Mouse (Mus musculus): ENCODE data around the gene Hs1bp3. TPM values are rescaled to one million over a fixed set of nuclear protein-coding genes. Genes with fewer than 3 reads are reported as not detected.

Hs1bp3 gene
- polyA plus RNA-seq, 1 experiment = 15.4 TPM

GRCm38 (mm10) chr12:8339591-8340319 lies 26.5 kb downstream of the Hs1bp3 start:
- Histone ChIP-seq H3K4me3 (ENCODE audit: insufficient read depth, low read length) (no peak overlapping the region), H3K4me1 (ENCODE audit: control insufficient read depth, insufficient read depth, low read length) (peaks cover 4% of the 10 kb centered on the region), H3K27ac (ENCODE audit: insufficient read depth, low read length) (peak overlapping the region; percentile 16; the same call in 1 of the 2 replicates)
- TF ChIP-seq POLR2A (IDR thresholded peaks at IDR 0.05; ENCODE audit: extremely low read depth, insufficient read depth, low read length) (no peak), CTCF (IDR thresholded peaks at IDR 0.05; ENCODE audit: extremely low read depth, insufficient read depth, low read length) (no peak)

GRCm38 (mm10) chr12:8341008-8341407 lies 27.8 kb downstream of the Hs1bp3 start:
- no peak overlapping the region for H3K4me3 ChIP-seq (ENCODE audit: insufficient read depth, low read length)
- peaks cover 11% of the 10 kb centered on the region for H3K4me1 ChIP-seq (ENCODE audit: control insufficient read depth, insufficient read depth, low read length)
- H3K27ac ChIP-seq (ENCODE audit: insufficient read depth, low read length) = no peak overlapping the region
- TF ChIP-seq CTCF (IDR thresholded peaks at IDR 0.05; ENCODE audit: extremely low read depth, insufficient read depth, low read length) = no peak
- TF ChIP-seq POLR2A (IDR thresholded peaks at IDR 0.05; ENCODE audit: extremely low read depth, insufficient read depth, low read length) = no peak

GRCm38 (mm10) chr12:8343381-8343780 lies 30.1 kb downstream of the Hs1bp3 start:
- Histone ChIP-seq H3K4me1 (ENCODE audit: control insufficient read depth, insufficient read depth, low read length) (peaks cover 16% of the 10 kb centered on the region), H3K27ac (ENCODE audit: insufficient read depth, low read length) (0 out of 2 replicates have a peak overlapping the region, but pooled peaks have one; percentile 38), H3K4me3 (ENCODE audit: insufficient read depth, low read length) (no peak overlapping the region)
- TF ChIP-seq CTCF (IDR thresholded peaks at IDR 0.05; ENCODE audit: extremely low read depth, insufficient read depth, low read length) = no peak
- no peak for TF ChIP-seq POLR2A (IDR thresholded peaks at IDR 0.05; ENCODE audit: extremely low read depth, insufficient read depth, low read length)

- H3K27ac ChIP-seq (ENCODE audit: insufficient read depth, low read length) = peak overlapping the region; percentile 94
- peaks cover 20% of the 10 kb centered on the region for H3K4me1 ChIP-seq (ENCODE audit: control insufficient read depth, insufficient read depth, low read length)
- TF ChIP-seq POLR2A (IDR thresholded peaks at IDR 0.05; ENCODE audit: extremely low read depth, insufficient read depth, low read length) (peak; percentile 45; the same call in 1 of the 2 replicates), CTCF (IDR thresholded peaks at IDR 0.05; ENCODE audit: extremely low read depth, insufficient read depth, low read length) (no peak)
- H3K4me3 ChIP-seq (ENCODE audit: insufficient read depth, low read length) = no peak overlapping the region
Observed at GRCm38 (mm10) chr12:8344897-8345296, 31.7 kb downstream of the Hs1bp3 start.

- Histone ChIP-seq H3K4me3 (ENCODE audit: insufficient read depth, low read length) (no peak overlapping the region), H3K27ac (ENCODE audit: insufficient read depth, low read length) (peak overlapping the region; percentile 94), H3K4me1 (ENCODE audit: control insufficient read depth, insufficient read depth, low read length) (peaks cover 20% of the 10 kb centered on the region)
- TF ChIP-seq POLR2A (IDR thresholded peaks at IDR 0.05; ENCODE audit: extremely low read depth, insufficient read depth, low read length) (no peak), CTCF (IDR thresholded peaks at IDR 0.05; ENCODE audit: extremely low read depth, insufficient read depth, low read length) (no peak)
Observed at GRCm38 (mm10) chr12:8345539-8345938, 32.3 kb downstream of the Hs1bp3 start.

- Histone ChIP-seq H3K4me3 (ENCODE audit: insufficient read depth, low read length) (no peak overlapping the region), H3K27ac (ENCODE audit: insufficient read depth, low read length) (peak overlapping the region; percentile 85; the same call in 1 of the 2 replicates)
- TF ChIP-seq CTCF (IDR thresholded peaks at IDR 0.05; ENCODE audit: extremely low read depth, insufficient read depth, low read length) (no peak), POLR2A (IDR thresholded peaks at IDR 0.05; ENCODE audit: extremely low read depth, insufficient read depth, low read length) (no peak)
Observed at GRCm38 (mm10) chr12:8347746-8348462, 34.7 kb downstream of the Hs1bp3 start.

GRCm38 (mm10) chr12:8348733-8349513 lies 35.7 kb downstream of the Hs1bp3 start:
- H3K27ac ChIP-seq (ENCODE audit: insufficient read depth, low read length) = peak overlapping the region; percentile 62; the same call in 1 of the 2 replicates

More at GRCm38 (mm10) chr12:8347746-8348462, 34.7 kb downstream of the Hs1bp3 start:
- H3K4me1 ChIP-seq (ENCODE audit: control insufficient read depth, insufficient read depth, low read length) = peaks cover 20% of the 10 kb centered on the region

GRCm38 (mm10) chr12:8351025-8351903 lies 38.0 kb downstream of the Hs1bp3 start:
- TF ChIP-seq POLR2A (IDR thresholded peaks at IDR 0.05; ENCODE audit: extremely low read depth, insufficient read depth, low read length) (no peak), CTCF (IDR thresholded peaks at IDR 0.05; ENCODE audit: extremely low read depth, insufficient read depth, low read length) (no peak)
- Histone ChIP-seq H3K27ac (ENCODE audit: insufficient read depth, low read length) (0 out of 2 replicates have a peak overlapping the region, but pooled peaks have one; percentile 38), H3K4me1 (ENCODE audit: control insufficient read depth, insufficient read depth, low read length) (peaks cover 9% of the 10 kb centered on the region), H3K4me3 (ENCODE audit: insufficient read depth, low read length) (no peak overlapping the region)

More at GRCm38 (mm10) chr12:8348733-8349513, 35.7 kb downstream of the Hs1bp3 start:
- no peak overlapping the region for H3K4me3 ChIP-seq (ENCODE audit: insufficient read depth, low read length)
- no peak for TF ChIP-seq CTCF (IDR thresholded peaks at IDR 0.05; ENCODE audit: extremely low read depth, insufficient read depth, low read length)
- TF ChIP-seq POLR2A (IDR thresholded peaks at IDR 0.05; ENCODE audit: extremely low read depth, insufficient read depth, low read length) = no peak
- peaks cover 20% of the 10 kb centered on the region for H3K4me1 ChIP-seq (ENCODE audit: control insufficient read depth, insufficient read depth, low read length)

Data from cortical plate, adult 2 months (tissue).